Mouse (Mus musculus): ENCODE data around the gene Abl1. TPM values are rescaled to one million over a fixed set of nuclear protein-coding genes. Genes with fewer than 3 reads are reported as not detected.

Abl1 gene
- polyA plus RNA-seq, 1 experiment from 2014 or later = 53.2 TPM

DNA sequence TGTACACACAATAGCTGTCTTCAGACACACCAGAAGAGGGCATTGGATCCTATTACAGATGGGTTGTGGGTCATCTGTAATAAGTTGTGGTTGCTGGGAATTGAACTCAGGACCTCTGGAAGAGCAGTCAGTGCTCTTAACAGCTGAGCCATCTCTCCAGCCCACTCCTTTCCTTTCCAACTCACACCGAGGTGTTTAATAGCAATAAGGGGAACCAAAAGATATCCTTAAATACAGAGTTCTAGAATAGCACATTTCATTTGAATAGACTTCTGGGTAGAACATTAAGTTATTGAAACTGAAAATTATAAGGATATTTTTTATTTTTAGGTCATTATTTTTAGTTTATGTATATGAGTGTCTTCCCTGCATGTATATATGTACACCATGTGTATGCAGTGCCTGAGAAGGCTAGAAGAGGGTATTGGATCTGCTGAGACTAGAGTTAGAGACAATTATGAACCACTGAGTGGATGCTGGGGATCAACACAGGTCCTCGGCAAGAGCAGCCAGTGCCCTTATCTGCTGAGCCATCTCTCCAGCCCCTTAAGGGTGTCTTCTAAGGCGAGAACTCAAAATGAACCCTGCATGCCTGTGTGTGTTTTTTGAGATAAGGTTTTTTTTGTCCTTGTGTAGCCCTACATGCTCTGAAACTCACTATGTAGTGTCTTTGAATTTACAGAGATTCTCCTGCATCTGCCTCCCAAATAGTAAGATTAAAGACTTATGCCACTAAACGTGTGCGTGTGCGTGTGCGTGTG is 36.7 kb downstream of the Abl1 start:
- ATAC-seq (ENCODE audit: insufficient number of reproducible peaks, insufficient read depth, low FRiP score, low TSS enrichment, low read depth) = no peak
- Histone ChIP-seq H3K27me3 (no peaks in the 10 kb centered on the region), H3K36me3 (0 out of 2 replicates have a peak, but pooled peaks cover 5% of the 10 kb centered on the region), H3K4me2 (no peak overlapping the region), H3K9ac (no peak overlapping the region), H3K4me1 (peaks cover 16% of the 10 kb centered on the region), H3K9me3 (no peaks in the 10 kb centered on the region), H3K4me3 (no peak overlapping the region), H3K27ac (no peak overlapping the region)
- WGBS = 94% methylated on average over 7 of the region's 7 CpGs

DNA sequence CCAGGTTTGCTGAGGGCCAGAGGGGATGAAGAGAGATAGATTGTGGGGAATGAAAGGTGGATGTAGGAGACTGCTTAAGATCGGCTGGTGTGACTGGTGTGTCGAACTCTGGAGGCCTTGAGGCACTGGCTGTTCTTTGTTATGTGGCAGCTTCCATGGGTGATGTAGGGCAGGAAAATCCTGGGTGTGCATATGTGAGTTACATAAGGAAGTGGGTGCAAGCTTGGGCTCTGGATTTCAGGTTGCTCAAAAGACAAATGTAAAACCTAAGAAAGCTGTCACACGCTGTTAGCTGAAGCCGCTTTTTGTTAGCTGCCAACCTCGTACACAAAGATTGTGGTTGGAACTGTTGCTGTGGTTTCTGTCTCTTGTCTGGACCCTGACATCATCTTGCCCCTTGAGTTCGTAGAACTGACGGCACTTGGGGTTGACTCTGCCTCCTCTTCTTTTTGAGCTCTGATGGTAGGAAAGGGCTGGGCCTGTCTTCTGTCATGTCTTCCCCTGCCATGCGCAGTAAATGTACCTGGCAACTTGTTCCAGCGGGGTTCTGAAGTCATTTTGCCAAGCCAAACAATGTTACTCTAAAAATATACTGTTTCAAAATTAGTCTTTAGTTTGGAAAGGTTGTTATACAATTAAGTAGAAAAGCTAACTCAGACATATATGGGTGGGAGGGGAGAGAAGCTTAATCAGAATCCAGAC is 39.6 kb downstream of the Abl1 start:
- Histone ChIP-seq H3K27ac (no peak overlapping the region), H3K4me3 (no peak overlapping the region), H3K27me3 (no peaks in the 10 kb centered on the region), H3K9me3 (no peaks in the 10 kb centered on the region), H3K9ac (no peak overlapping the region; the same call in 1 of the 2 replicates), H3K4me2 (no peak overlapping the region), H3K4me1 (peaks cover 16% of the 10 kb centered on the region), H3K36me3 (0 out of 2 replicates have a peak, but pooled peaks cover 5% of the 10 kb centered on the region)
- 79% methylated on average over 9 of the region's 9 CpGs for WGBS
- ATAC-seq (ENCODE audit: insufficient number of reproducible peaks, insufficient read depth, low FRiP score, low TSS enrichment, low read depth) = no peak

DNA sequence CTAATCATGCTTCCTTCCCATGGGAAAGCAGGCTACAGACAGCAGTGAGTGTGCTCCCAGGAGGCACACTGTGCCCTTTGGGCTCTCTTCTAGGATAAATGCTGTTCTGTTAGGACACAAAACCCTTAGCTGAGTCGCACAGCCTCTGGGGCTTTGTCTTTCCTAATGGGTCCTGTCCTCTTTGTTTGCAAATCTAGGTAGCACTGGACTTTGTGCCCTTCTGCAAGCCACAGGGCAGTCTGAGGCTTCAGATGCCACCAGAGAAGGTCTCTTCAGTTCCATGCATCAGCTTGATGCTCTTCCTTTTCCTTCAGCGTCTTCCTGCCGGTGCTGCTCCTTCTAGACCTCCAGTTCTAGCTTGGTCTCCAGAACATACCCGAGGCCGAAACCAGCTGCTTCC is 42.5 kb downstream of the Abl1 start:
- Histone ChIP-seq H3K36me3 (no peaks in the 10 kb centered on the region), H3K4me3 (no peak overlapping the region), H3K27me3 (no peaks in the 10 kb centered on the region), H3K9me3 (no peaks in the 10 kb centered on the region), H3K27ac (no peak overlapping the region), H3K4me1 (peaks cover 16% of the 10 kb centered on the region), H3K9ac (no peak overlapping the region), H3K4me2 (no peak overlapping the region)
- no peak for ATAC-seq (ENCODE audit: insufficient number of reproducible peaks, insufficient read depth, low FRiP score, low TSS enrichment, low read depth)
- 92% methylated on average over 5 of the region's 5 CpGs for WGBS

DNA sequence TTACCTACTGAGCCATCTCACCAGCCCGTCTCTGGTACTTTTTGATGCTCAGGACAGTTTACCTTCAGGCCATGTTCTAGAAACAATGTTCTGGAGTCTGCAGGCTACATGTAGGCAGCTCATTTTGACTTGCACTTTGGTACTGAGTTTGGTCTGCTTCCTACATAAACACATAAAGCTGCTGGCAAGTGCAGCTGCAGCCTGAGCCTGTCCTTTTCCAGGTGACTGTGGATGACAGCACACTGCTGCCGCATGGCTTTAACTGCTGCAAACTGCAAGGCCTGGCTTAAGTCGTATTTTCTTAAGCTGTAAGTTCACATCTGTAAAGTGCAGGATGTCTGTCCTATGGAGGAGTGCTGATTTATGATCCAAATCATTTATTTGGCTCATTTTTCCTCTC is 44.3 kb downstream of the Abl1 start:
- no peak for ATAC-seq (ENCODE audit: insufficient number of reproducible peaks, insufficient read depth, low FRiP score, low TSS enrichment, low read depth)
- 71% methylated on average over 3 of the region's 3 CpGs for WGBS
- Histone ChIP-seq H3K36me3 (no peaks in the 10 kb centered on the region), H3K4me2 (no peak overlapping the region), H3K9ac (no peak overlapping the region), H3K27ac (no peak overlapping the region), H3K9me3 (no peaks in the 10 kb centered on the region), H3K27me3 (no peaks in the 10 kb centered on the region), H3K4me3 (no peak overlapping the region), H3K4me1 (peaks cover 7% of the 10 kb centered on the region)

DNA sequence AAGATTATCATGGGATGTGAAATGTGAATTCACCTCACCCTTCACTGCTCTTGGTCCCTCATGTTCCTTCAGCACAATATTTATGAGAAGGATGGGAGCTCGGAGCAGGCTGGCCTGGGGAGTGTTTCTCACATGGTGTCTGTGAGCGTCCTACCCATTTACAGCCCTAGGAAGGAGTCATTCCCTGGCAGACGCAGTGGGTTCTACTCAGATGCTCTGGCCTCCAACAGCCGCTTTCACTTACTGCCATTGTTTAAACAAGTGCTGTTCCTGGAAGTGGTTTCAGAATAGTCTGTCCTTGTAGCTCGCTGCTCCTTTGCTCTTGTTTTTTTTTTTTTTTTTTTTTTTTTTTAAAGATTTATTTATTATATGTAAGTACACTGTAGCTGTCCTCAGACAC is 45.4 kb downstream of the Abl1 start:
- H3K27me3 ChIP-seq = no peaks in the 10 kb centered on the region
- H3K27ac ChIP-seq = no peak overlapping the region
- no peak overlapping the region for H3K4me3 ChIP-seq
- 0 out of 2 replicates have a peak, but pooled peaks cover 3% of the 10 kb centered on the region for H3K36me3 ChIP-seq
- H3K4me2 ChIP-seq = no peak overlapping the region
- H3K9me3 ChIP-seq = no peaks in the 10 kb centered on the region
- WGBS = 69% methylated on average over 5 of the region's 5 CpGs
- no peak for ATAC-seq (ENCODE audit: insufficient number of reproducible peaks, insufficient read depth, low FRiP score, low TSS enrichment, low read depth)
- peaks cover under 1% of the 10 kb centered on the region for H3K4me1 ChIP-seq
- no peak overlapping the region for H3K9ac ChIP-seq

DNA sequence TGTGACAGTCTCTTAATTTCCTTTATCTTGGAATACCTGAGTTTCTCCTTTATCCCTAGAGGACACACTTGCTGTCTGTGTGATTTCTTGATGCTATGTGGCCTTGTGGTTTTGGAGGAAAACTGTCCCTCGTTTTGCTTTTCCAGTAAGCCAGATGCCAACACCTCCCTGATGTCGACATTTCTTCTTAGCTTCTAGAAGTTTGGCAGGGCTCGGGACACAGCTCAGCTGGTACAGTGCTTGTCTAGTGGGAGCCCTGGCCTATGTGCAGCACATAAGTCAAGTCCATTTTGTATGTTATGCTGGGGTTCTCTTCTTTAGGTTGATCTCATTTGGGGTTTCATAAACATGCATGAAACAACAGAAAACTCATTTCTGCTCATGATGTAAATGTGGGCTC is 50.9 kb downstream of the Abl1 start:
- H3K27ac ChIP-seq = no peak overlapping the region
- 52% methylated on average over 3 of the region's 3 CpGs for WGBS
- no peak overlapping the region for H3K9ac ChIP-seq
- H3K4me3 ChIP-seq = no peak overlapping the region
- peaks cover 23% of the 10 kb centered on the region for H3K4me1 ChIP-seq
- H3K36me3 ChIP-seq = 0 out of 2 replicates have a peak, but pooled peaks cover 3% of the 10 kb centered on the region
- no peaks in the 10 kb centered on the region for H3K9me3 ChIP-seq
- no peak for ATAC-seq (ENCODE audit: insufficient number of reproducible peaks, insufficient read depth, low FRiP score, low TSS enrichment, low read depth)
- no peaks in the 10 kb centered on the region for H3K27me3 ChIP-seq
- no peak overlapping the region for H3K4me2 ChIP-seq

DNA sequence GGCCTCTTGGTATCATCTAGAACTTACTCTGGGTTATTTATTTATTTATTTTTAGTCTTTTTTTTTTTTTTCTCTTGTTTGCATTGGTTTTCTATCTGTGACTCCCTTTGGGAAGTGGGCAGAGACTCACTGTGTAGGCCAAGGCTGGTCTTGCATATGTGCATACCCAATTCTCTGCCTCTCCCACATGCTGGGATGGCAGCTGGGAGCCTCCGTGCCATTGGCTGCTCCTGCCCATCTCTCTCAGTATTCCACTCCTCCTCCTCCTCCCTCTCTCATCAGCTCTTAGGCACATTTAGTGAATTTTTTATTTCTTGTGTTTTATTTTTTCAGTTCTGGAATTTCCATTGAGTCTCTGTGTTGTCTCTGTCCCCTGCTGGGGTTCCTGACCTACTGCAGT is 53.6 kb downstream of the Abl1 start:
- Histone ChIP-seq H3K4me3 (no peak overlapping the region), H3K27me3 (no peaks in the 10 kb centered on the region), H3K9ac (no peak overlapping the region), H3K36me3 (0 out of 2 replicates have a peak, but pooled peaks cover 3% of the 10 kb centered on the region), H3K4me2 (no peak overlapping the region), H3K9me3 (no peaks in the 10 kb centered on the region), H3K27ac (no peak overlapping the region), H3K4me1 (peaks cover 48% of the 10 kb centered on the region)
- ATAC-seq (ENCODE audit: insufficient number of reproducible peaks, insufficient read depth, low FRiP score, low TSS enrichment, low read depth) = no peak
- 58% methylated on average over 1 of the region's 1 CpGs for WGBS

DNA sequence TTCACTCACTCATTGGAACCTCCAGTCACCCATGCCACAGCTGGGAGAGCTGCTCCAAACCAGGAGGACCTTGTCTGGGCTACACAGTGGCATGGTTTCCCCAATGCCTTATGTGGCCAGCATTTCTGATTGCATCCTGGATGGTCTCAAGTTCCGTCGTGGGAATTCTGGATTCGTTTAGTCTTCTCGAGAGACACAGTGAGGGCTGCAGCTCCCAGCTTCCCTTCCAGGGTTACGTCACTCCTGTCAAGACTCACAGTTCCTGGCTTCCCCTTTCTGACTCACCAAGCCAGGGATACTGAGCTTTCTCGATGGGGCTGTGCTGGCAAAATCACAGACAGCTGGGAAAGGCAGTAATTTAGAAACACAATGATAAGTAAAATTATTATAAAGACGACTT is 54.0 kb downstream of the Abl1 start:
- peaks cover 52% of the 10 kb centered on the region for H3K4me1 ChIP-seq
- H3K4me2 ChIP-seq = no peak overlapping the region
- ATAC-seq (ENCODE audit: insufficient number of reproducible peaks, insufficient read depth, low FRiP score, low TSS enrichment, low read depth) = no peak
- no peak overlapping the region for H3K4me3 ChIP-seq
- no peak overlapping the region for H3K9ac ChIP-seq
- no peaks in the 10 kb centered on the region for H3K9me3 ChIP-seq
- no peak overlapping the region for H3K27ac ChIP-seq
- H3K27me3 ChIP-seq = no peaks in the 10 kb centered on the region
- 0 out of 2 replicates have a peak, but pooled peaks cover 3% of the 10 kb centered on the region for H3K36me3 ChIP-seq
- 20% methylated on average over 7 of the region's 7 CpGs for WGBS

DNA sequence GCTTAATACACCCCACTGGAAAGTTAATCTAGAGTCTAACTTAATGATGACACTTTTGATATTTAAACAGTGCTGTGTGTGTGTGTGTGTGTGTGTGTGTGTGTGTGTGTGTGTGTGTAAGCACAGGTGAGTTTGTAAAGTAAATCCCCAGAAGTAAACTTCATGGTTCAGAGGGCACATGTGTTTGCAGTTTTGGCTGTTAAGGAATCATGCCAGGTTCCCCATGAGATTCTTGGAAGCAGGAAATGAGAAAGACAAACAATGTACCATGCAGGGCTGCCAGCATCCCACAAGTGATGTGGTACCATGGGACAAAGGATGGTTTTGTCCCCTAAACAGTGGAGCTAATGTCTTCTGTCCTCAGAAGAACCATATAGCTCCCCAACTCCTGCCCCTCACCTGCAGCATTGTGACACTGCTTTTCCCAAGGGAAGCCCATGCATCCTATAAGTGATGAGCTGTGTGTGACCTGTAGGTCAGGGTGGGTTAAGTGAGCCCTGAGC is 57.6 kb downstream of the Abl1 start:
- H3K9me3 ChIP-seq = no peaks in the 10 kb centered on the region
- no peaks in the 10 kb centered on the region for H3K27me3 ChIP-seq
- H3K9ac ChIP-seq = no peak overlapping the region
- no peaks in the 10 kb centered on the region for H3K36me3 ChIP-seq
- H3K27ac ChIP-seq = peak overlapping the region; percentile 29; the same call in 1 of the 2 replicates
- peaks cover 70% of the 10 kb centered on the region for H3K4me1 ChIP-seq
- H3K4me2 ChIP-seq = no peak overlapping the region
- no peak overlapping the region for H3K4me3 ChIP-seq
- ATAC-seq (ENCODE audit: insufficient number of reproducible peaks, insufficient read depth, low FRiP score, low TSS enrichment, low read depth) = no peak

DNA sequence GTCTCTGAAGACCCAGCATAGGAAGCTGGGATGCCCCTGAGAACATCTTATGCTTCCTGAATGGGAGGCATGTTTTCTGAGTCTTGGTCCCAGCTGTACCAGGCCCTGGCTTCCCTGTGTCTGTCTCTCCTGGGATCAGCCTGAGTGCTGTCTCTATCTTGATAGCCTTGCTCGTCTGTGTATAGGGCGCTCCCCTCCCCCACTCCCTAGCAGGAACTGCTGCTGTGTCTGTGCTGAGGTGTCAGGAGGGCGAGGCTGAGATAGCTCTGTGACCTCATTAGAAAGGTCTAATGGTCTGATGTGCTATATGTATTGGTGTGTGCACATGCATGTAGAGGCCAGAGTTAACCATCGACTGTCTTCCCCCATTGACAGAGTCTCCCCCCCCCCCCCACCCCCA is 58.7 kb downstream of the Abl1 start:
- Histone ChIP-seq H3K9me3 (no peaks in the 10 kb centered on the region), H3K4me2 (no peak overlapping the region), H3K36me3 (no peaks in the 10 kb centered on the region), H3K9ac (no peak overlapping the region), H3K27me3 (no peaks in the 10 kb centered on the region), H3K4me1 (peaks cover 69% of the 10 kb centered on the region), H3K4me3 (no peak overlapping the region), H3K27ac (no peak overlapping the region)
- WGBS = 47% methylated on average over 4 of the region's 4 CpGs
- no peak for ATAC-seq (ENCODE audit: insufficient number of reproducible peaks, insufficient read depth, low FRiP score, low TSS enrichment, low read depth)

DNA sequence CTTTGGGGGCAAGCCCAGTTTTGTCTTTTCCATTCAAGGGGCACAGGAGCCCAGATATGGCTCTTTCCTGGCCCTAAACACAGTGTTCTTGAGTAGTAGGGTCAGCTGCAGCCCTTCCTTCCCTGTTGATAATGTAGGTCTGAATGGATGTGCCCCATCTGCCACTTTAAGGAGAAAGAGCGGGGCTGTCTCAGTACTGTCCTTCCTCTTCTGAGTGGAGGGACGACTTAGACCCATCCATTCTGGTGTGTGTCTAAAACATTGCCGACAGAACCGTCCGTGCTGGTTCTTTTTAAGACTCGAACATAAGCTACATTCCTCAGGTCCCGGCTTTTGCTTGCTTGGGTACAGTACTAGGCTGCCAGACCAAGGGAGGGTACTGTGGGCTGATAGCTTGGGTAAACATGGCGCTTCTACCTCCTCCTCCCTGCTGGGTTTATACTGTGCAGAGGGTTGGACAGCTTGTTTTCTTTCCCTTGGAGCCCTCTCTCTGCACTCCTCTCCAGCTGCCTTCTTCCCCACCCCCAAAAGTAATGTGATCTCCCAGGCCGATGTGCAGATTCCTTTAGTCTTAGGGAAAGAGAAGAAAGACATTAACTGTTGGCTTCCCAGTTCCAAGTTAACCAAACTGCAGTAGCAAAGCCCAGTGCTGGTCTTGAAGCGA is 61.0 kb downstream of the Abl1 start:
- H3K4me1 ChIP-seq = peaks cover 63% of the 10 kb centered on the region
- no peaks in the 10 kb centered on the region for H3K27me3 ChIP-seq
- peak overlapping the region; percentile 28 for H3K4me3 ChIP-seq
- peak; percentile 90 for ATAC-seq (ENCODE audit: insufficient number of reproducible peaks, insufficient read depth, low FRiP score, low TSS enrichment, low read depth)
- H3K36me3 ChIP-seq = no peaks in the 10 kb centered on the region
- 5% methylated on average over 10 of the region's 10 CpGs for WGBS
- peak overlapping the region; percentile 41 for H3K9ac ChIP-seq
- peak overlapping the region; percentile 57 for H3K4me2 ChIP-seq
- no peaks in the 10 kb centered on the region for H3K9me3 ChIP-seq
- peak overlapping the region; percentile 93 for H3K27ac ChIP-seq
